Mouse (Mus musculus) cerebellum, postnatal 25 days (tissue): ENCODE results near the gene Ccnb3.
"Not testable (repeated sequence)": the region's sequence is repeated elsewhere in the genome, so short reads cannot be mapped to it uniquely, and the experiment has no call there.

Source experiments
- DNase-seq, 2 experiments: peaks; one replicate each; pipeline ENCODE4 v3.0.0; 2021; ENCODE audit warnings: mixed read lengths in 2 of 2

The Ccnb3 gene

GRCm38 (mm10) chrX:7041519-7041918 is at the start of gene Ccnb3:
Ccnb3 (minus strand) TSS chrX:7041619.
- no peak for DNase-seq

- DNase-seq: no peak
Observed at GRCm38 (mm10) chrX:7090323-7090722, 48.9 kb upstream of the Ccnb3 start.

- no peak for DNase-seq
Observed at GRCm38 (mm10) chrX:7085878-7086277, 44.5 kb upstream of the Ccnb3 start.

DNA sequence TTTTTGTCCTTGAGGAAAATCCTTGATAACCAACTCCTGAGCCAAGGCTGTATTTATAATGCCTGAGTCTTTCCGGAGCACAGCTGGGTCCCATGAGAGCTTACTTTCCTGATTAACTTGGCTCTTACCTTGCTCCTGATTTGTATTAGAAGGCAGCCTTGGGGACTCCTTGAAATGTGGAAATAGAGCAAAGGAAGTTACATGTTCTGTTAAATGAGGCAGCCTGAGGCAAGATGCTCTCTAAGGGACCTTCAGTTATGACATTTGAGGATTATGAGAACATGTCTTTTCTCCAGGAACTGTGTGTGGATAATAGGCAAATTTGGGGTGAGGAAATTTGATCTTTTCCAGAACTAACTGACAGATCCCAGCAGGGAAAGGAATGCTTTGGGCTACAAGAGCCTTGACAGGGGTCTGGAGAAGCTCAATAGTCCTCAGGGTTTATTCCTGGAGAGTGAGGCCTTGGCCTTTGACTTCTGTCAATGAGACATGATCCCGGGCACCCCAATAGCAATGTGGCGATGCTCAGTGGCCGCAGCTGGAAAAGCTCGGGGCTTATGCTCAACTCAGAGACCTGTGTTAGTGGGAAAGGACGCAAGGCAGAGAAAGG is 38.5 kb upstream of the Ccnb3 start:
- no peak for DNase-seq

DNA sequence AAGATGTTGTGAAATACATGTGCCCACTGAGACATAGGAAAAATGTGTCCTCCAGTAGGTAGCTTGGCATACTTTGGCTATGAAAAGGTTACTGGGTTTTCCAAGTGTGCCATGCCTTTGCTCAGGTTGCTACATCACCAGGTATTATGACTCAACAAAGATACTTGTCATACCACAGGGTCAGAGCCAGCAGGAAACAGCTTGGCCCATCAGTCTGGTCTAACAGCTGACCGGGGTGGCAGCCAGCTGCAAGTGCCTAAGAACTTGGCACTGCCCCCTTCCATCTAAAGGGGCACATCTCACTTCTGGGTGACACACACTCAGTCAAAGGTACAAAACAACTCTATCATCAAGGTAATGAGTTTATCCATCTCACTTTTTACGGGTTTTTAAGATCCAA is 26.6 kb upstream of the Ccnb3 start:
- DNase-seq: no peak

- DNase-seq: no peak
Observed at GRCm38 (mm10) chrX:7067219-7067618, 25.8 kb upstream of the Ccnb3 start, which contains the start of gene Akap4. Akap4 (plus strand) TSS chrX:7067519.

DNA sequence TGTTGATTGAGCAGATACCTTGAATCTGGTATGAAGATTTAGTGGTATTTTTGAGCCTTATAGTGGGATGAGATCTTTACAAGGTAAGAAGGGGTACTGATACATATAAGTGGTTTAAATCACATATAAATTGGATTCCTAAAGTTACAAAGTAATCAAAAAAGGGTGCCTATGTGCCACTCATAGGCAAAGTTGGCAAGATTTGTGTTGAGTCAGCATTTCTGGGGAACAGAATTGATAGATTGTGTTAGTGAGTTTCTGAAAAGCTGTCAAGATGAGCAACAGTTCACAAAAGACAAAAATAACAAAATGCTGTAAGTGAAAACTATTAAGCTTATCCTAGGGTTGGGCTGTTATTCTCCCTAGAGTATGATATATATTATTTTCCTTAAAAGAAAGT is 22.7 kb upstream of the Ccnb3 start:
- no peak for DNase-seq

DNA sequence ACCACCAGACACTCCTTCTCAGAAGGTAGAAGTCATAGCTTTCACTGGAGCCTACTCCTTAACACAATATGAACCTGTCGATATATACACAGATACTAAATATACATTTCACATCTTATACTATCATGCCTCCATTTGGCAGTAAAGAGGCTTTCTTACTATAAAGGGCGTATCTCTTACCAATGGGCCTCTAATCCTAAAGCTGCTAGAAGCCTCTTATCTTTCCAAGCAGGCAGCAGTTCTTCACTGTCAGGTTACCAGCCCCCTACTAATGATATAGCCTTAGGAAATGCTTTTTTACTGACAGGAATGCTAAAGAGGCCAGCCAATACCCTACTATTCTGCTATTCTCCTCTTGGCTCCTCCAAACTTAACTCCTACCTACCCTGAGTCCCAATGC is 16.2 kb upstream of the Ccnb3 start:
- DNase-seq: no peak

DNA sequence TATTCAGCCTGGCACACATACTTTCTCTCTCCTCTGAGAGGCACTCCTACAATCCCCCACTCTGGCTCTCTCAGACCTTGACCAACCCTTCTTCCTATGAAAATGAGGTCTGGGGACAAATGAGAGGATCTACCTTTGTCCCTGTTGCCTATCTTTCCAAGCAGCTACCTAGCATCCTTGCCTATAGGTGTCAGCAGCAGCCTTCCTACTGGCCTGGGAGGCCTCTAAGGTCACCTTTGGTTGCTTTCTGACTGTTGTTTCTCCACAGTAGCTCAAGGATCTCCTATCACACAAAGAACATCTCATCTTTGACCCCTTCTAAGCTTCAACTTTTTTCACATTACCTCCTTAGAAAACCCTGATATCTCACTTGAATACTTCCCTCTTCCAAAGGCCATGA is 15.6 kb upstream of the Ccnb3 start:
- no peak for DNase-seq

- DNase-seq: not testable (repeated sequence)
Observed at GRCm38 (mm10) chrX:6983916-6984315, 57.5 kb downstream of the Ccnb3 start.

GRCm38 (mm10) chrX:6971956-6972355 is 69.5 kb downstream of the Ccnb3 start:
- no peak for DNase-seq

GRCm38 (mm10) chrX:6968598-6968997 is 72.8 kb downstream of the Ccnb3 start:
- DNase-seq: no peak
